Mouse (Mus musculus) fat pad, adult 2 months (tissue): Measurements from ENCODE around the gene Capza1.

Experiments used
- DNase-seq: peaks from one replicate; pipeline ENCODE4 v3.0.0-alpha.2; 2011; ENCODE audit warnings: low read depth, low spot score; ENCODE audit errors: extremely low read depth

Capza1 gene

DNA sequence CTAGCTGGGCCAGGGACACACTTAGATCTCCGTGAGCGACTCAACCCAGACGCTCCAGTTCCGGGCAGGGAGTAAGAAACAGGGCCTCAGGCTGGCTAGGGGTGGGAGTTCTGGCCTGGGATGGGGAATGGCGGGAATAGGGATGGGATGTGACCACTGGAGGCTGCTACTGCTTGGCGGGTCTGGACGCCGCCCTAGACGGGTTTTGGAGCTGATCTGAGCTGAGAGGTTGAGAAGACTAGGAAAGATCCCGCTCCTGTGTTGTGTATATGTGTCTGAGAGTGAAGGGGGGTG lies 75.0 kb downstream of the Capza1 start:
- no peak for DNase-seq

DNA sequence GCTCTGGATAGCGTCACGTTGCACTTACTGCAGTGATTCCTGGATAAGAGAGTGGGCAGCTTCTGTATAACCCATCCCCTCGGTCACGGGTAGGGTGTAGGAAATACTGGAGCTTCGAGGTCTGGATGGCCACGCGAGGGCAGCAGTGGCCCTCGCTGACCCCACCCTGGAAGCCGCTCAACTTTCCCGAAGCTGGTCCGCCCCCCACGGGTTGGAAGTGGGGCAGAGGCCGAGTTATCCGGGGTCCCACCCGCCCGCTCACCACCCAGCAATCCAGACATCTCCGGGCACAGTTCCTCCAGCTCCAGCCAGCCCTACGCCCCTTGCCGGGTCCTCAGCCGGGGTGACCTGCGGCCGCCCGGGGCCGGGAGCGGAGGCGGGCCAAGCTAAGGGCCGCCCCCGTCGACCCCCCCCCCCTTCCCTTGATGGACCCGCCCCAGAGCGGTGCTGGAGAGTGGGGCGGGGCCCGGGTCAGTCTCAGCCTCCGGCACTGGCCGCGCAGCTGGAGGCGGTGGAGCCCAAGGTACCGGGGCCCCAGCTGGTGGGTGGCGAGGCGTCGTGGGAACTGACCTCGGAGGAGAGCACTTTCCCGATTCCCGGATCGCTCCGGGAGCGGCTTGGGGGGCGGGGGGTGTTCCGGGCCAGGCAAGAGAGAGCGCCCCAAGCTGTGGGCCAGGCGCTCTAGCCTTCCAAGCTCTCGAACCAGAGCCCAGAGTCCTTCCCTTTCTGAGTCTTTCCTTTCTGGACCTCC lies 75.6 kb downstream of the Capza1 start:
- DNase-seq = no peak

- DNase-seq = no peak
Measured at GRCm38 (mm10) chr3:104788075-104788474, 76.2 kb downstream of the Capza1 start, which contains the start of gene Rhoc. Gene Rhoc (plus strand): TSS chr3:104788375.

GRCm38 (mm10) chr3:104785284-104785683 lies 79.0 kb downstream of the Capza1 start:
- DNase-seq = no peak

GRCm38 (mm10) chr3:104783971-104784500 lies 80.3 kb downstream of the Capza1 start:
- DNase-seq = no peak

DNA sequence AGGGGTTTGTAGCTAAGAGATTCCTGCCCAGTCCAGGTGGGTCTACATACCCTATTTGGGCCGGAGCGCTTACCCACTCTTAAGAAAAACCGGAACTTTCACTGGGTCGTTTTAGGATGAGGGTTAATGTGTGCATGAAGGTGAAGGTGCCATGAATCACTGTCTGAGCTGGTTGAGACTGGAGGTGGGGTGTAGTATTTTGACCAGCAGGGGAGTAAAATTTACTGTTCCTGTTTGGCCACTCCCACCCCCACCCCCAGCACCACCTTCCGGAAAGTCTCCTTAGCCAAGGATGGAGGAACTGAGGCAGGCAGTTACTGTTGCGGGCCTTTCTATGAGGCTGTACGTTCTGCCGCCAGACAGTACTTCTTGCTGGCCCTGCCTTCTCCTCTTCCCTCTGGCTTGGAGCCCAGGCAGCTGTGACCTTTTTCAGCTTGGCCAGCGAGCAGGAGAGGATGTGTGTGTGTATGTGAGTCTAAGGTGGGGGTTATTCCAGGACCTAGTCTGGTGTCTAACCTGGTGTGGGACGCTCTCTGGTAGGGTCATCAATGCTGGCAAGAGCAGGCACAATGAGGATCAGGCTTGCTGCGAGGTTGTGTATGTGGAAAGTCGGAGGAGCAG lies 82.1 kb downstream of the Capza1 start:
- no peak for DNase-seq

DNA sequence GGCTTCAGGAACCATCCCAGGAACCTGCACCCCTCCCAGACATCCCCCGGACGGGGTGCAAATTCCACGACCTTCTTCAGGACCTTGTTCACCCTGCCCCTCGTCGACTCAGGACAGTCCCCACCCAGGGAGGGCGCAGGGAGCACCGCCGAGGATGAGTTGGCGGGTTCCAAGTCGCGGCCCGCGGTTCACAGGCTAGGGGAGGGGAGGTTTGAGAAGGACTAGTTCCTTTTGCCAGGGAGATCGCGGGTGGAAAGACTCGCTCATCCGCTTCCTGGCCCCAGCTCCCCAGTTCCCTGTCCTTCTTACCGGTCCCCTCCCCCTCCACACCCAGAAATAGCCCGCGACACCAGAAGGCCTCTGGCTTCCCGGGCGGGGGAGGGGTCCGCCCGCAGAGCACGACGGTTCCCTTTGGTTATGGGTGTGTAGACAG lies 82.8 kb downstream of the Capza1 start, which contains the start of gene Fam19a3:
Fam19a3 (minus strand) TSS at position 370 of the 433 bp plus-strand sequence.
- DNase-seq = no peak

DNA sequence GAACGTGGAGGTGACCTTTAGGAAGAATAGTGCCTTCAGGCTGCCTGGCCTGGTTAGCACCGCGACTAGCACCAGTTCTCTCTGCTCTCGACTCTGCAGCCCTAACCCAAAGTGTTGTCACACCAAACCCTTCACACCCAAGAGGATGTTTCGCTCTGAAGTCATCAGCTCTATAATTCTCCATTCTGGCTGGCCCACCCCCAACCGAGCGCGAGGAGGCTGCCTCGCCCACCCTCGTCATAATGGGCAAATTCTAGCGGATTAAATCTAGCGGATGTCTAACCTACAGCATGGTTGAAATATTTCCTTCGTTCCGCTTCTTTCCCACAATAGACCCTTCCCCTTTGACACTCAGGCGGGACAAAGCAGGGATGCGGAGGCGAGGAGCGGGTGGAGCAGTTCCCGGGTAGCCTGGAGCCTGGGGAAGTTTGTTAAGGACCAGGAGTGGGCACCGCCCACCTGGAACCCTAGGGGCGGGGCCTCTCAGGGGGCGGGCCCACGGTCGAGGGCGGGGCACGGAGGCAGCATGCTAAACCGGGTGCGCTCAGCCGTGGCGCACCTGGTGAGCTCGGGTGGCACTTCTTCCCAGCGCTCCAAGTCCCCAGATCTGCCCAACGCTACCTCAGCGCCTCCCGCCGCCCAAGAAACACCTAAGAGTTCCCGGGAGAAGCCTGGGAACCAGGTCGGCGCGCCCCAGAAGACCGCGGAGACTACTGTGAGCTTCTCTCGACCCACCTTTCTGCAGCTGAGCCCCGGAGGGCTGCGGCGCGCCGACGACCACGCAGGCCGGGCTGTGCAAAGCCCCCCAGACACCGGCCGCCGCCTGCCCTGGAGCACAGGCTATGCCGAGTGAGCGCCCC lies 83.5 kb downstream of the Capza1 start, which contains the start of gene Ppm1j:
Ppm1j (plus strand) TSS at position 496 of the 860 bp plus-strand sequence.
- DNase-seq = no peak

- DNase-seq = no peak
Measured at GRCm38 (mm10) chr3:104779949-104780348, 84.4 kb downstream of the Capza1 start.

DNA sequence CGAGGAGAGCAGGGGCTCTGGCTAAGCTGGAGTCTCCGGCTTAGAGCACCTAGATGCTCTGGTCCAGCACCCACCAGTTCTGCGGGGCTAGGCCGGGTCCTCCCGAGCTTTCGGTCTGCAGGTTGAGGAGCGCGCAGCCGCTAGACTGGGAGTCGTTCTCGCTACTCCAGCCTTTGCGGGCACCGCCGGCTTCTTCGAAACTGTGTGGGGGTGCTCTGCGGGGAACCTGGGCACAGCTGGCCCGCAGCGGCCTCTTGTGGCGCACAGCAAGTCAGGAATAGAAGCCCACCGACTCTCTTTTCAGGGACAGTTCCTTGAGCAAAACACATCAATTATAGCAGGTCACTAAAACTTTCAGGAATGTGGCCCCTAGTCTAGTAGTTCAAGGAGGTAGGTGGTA lies 87.0 kb downstream of the Capza1 start:
- DNase-seq = no peak

- no peak for DNase-seq
Measured at GRCm38 (mm10) chr3:104773301-104773700, 91.0 kb downstream of the Capza1 start.
